Mouse (Mus musculus): ENCODE results near the gene Maats1. TPM values are rescaled to one million over a fixed set of nuclear protein-coding genes. Genes with fewer than 3 reads are reported as not detected.

Maats1 gene
- total RNA-seq (2021) (not detected), polyA plus RNA-seq (2012; rRNA removed) (0.20 TPM in 1 of 2 replicates, not detected in the other)
- long read RNA-seq: 0 reads

- Histone ChIP-seq H3K27ac (no peak within 1 kb of the TSS; the same call in 1 of the 2 replicates), H3K79me2 (replicated peaks; ENCODE audit: control insufficient read depth, insufficient read depth, low read length) (no peaks in the 10 kb centered on the region), H3K4me3 (no peak within 1 kb of the TSS), H3K4me1 (ENCODE audit: control insufficient read depth, insufficient read depth, low read length) (peaks cover 2% of the 10 kb centered on the region), H3K9ac (ENCODE audit: low read depth, low read length) (no peak within 1 kb of the TSS; the same call in 1 of the 2 replicates), H3K27me3 (ENCODE audit: control insufficient read depth, insufficient read depth, low read length) (no peaks in the 10 kb centered on the region), H3K36me3 (ENCODE audit: control insufficient read depth, insufficient read depth, low read length) (peaks cover 3% of the 10 kb centered on the region)
- 21% methylated on average over 30 of the region's 30 CpGs for WGBS
- DNase-seq: peak; percentile 78
- intact Hi-C loops (cut with DNase I): loop anchor here (10.0 kb wide), 1 partner anchor 247 kb away; no protein-coding TSS in a partner anchor
- no peak for TF ChIP-seq POLR2A (IDR thresholded peaks at IDR 0.05; ENCODE audit: insufficient read depth, low read depth, low read length)
- no peak for TF ChIP-seq CTCF (IDR thresholded peaks at IDR 0.05)
- no peak for TF ChIP-seq EP300 (IDR thresholded peaks at IDR 0.05; ENCODE audit: insufficient read depth, low read depth, low read length)
These were observed at the start of gene Maats1 for GRCm38 (mm10) chr16:38341396-38342324. TSS of gene Maats1 (minus strand) at chr16:38342143.

DNA sequence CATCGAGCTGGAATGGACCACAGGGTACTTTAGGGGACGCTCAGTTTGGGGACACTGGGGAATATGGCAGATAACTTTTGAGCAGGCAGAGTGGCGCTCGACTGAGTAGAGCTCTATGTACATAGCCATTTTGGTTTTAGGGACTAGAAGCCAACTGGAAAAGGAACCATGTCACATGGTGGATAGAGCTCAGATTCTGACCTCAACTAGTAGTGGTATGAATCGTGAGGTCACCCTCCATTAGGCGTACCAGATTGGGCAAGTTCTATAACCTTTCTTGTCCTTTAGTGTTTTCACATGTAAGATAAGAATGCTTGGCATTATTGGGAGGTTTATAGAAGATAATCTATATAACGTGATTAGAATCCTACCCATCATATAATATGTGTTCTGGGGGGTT, 48.4 kb upstream of the Maats1 start:
- peaks cover 4% of the 10 kb centered on the region for H3K4me1 ChIP-seq (ENCODE audit: control insufficient read depth, insufficient read depth, low read length)
- H3K4me3 ChIP-seq: no peak overlapping the region
- TF ChIP-seq CTCF (IDR thresholded peaks at IDR 0.05) (no peak), EP300 (IDR thresholded peaks at IDR 0.05; ENCODE audit: insufficient read depth, low read depth, low read length) (no peak), POLR2A (IDR thresholded peaks at IDR 0.05; ENCODE audit: insufficient read depth, low read depth, low read length) (no peak)
- no peaks in the 10 kb centered on the region for H3K27me3 ChIP-seq (ENCODE audit: control insufficient read depth, insufficient read depth, low read length)
- no peak overlapping the region for H3K9ac ChIP-seq (ENCODE audit: low read depth, low read length)
- DNase-seq: no peak
- no peaks in the 10 kb centered on the region for H3K36me3 ChIP-seq (ENCODE audit: control insufficient read depth, insufficient read depth, low read length)
- intact Hi-C loops (cut with DNase I): loop anchor here (5.0 kb wide), 2 partner anchors 42 to 43 kb away; partner anchors contain the start of genes Cox17, Gm21987 and Pla1a
- no peaks in the 10 kb centered on the region for H3K79me2 ChIP-seq (replicated peaks; ENCODE audit: control insufficient read depth, insufficient read depth, low read length)
- H3K27ac ChIP-seq: no peak overlapping the region
- 90% methylated on average over 7 of the region's 7 CpGs for WGBS

GRCm38 (mm10) chr16:38389284-38389893, 47.4 kb upstream of the Maats1 start:
- no peak overlapping the region for H3K4me3 ChIP-seq
- intact Hi-C loops (cut with DNase I): no loop called here
- no peak overlapping the region for H3K27ac ChIP-seq
- 77% methylated on average over 8 of the region's 8 CpGs for WGBS
- no peaks in the 10 kb centered on the region for H3K36me3 ChIP-seq (ENCODE audit: control insufficient read depth, insufficient read depth, low read length)
- H3K79me2 ChIP-seq (replicated peaks; ENCODE audit: control insufficient read depth, insufficient read depth, low read length): no peaks in the 10 kb centered on the region
- TF ChIP-seq CTCF (IDR thresholded peaks at IDR 0.05) (no peak), EP300 (IDR thresholded peaks at IDR 0.05; ENCODE audit: insufficient read depth, low read depth, low read length) (no peak), POLR2A (IDR thresholded peaks at IDR 0.05; ENCODE audit: insufficient read depth, low read depth, low read length) (no peak)
- H3K9ac ChIP-seq (ENCODE audit: low read depth, low read length): no peak overlapping the region
- DNase-seq: no peak
- no peaks in the 10 kb centered on the region for H3K27me3 ChIP-seq (ENCODE audit: control insufficient read depth, insufficient read depth, low read length)
- peaks cover 4% of the 10 kb centered on the region for H3K4me1 ChIP-seq (ENCODE audit: control insufficient read depth, insufficient read depth, low read length)

DNA sequence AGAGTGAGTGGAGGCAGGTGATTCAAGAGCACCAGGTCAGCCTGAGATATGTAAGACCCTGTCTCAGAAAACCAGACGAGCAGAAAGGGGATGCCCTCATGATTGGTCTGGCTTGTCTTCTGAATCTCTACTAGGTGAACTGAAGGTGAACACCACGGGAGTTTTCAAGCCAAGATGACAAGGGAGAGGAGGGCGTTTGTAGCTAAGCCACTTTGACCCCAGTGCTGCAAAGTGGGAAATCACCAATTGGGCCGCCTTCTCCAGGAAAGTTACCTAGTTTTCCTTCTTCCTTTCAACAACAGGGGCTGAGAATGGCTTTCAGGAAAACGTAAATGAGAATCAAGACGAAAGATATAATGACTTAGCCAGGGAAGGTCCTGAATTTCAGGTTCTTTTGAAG, 46.8 kb upstream of the Maats1 start:
- Histone ChIP-seq H3K27ac (no peak overlapping the region), H3K4me3 (no peak overlapping the region), H3K9ac (ENCODE audit: low read depth, low read length) (no peak overlapping the region), H3K27me3 (ENCODE audit: control insufficient read depth, insufficient read depth, low read length) (no peaks in the 10 kb centered on the region), H3K36me3 (ENCODE audit: control insufficient read depth, insufficient read depth, low read length) (no peaks in the 10 kb centered on the region), H3K4me1 (ENCODE audit: control insufficient read depth, insufficient read depth, low read length) (peaks cover 2% of the 10 kb centered on the region), H3K79me2 (replicated peaks; ENCODE audit: control insufficient read depth, insufficient read depth, low read length) (no peaks in the 10 kb centered on the region)
- intact Hi-C loops (cut with DNase I): no loop called here
- TF ChIP-seq EP300 (IDR thresholded peaks at IDR 0.05; ENCODE audit: insufficient read depth, low read depth, low read length) (no peak), CTCF (IDR thresholded peaks at IDR 0.05) (no peak), POLR2A (IDR thresholded peaks at IDR 0.05; ENCODE audit: insufficient read depth, low read depth, low read length) (no peak)
- no peak for DNase-seq
- WGBS: 75% methylated on average over 6 of the region's 6 CpGs

DNA sequence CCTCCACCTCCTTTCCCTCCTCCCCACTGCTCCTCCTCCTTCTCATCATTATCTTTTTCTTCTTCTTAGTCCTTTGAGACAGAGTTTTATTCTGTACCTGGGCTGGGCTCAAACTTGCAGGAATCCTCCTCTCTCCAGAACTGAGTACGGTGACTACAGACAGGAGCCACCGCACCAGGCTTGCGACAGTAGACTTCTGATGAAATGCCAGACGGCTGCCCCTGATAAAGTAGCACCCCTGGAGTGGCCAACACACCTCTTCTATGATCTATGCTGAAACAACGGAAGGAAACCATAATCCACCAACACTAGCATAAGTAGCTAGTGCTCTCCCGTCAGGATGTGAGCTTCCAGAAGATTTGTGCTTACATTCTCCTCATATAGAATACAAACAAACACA, 45.4 kb upstream of the Maats1 start:
- H3K9ac ChIP-seq (ENCODE audit: low read depth, low read length): no peak overlapping the region
- DNase-seq: no peak
- no peaks in the 10 kb centered on the region for H3K4me1 ChIP-seq (ENCODE audit: control insufficient read depth, insufficient read depth, low read length)
- TF ChIP-seq CTCF (IDR thresholded peaks at IDR 0.05): no peak
- TF ChIP-seq POLR2A (IDR thresholded peaks at IDR 0.05; ENCODE audit: insufficient read depth, low read depth, low read length): no peak
- no peaks in the 10 kb centered on the region for H3K27me3 ChIP-seq (ENCODE audit: control insufficient read depth, insufficient read depth, low read length)
- no peaks in the 10 kb centered on the region for H3K36me3 ChIP-seq (ENCODE audit: control insufficient read depth, insufficient read depth, low read length)
- H3K27ac ChIP-seq: no peak overlapping the region
- 84% methylated on average over 6 of the region's 6 CpGs for WGBS
- intact Hi-C loops (cut with DNase I): no loop called here
- no peaks in the 10 kb centered on the region for H3K79me2 ChIP-seq (replicated peaks; ENCODE audit: control insufficient read depth, insufficient read depth, low read length)
- no peak overlapping the region for H3K4me3 ChIP-seq

- DNase-seq: no peak
- no peaks in the 10 kb centered on the region for H3K36me3 ChIP-seq (ENCODE audit: control insufficient read depth, insufficient read depth, low read length)
- TF ChIP-seq POLR2A (IDR thresholded peaks at IDR 0.05; ENCODE audit: insufficient read depth, low read depth, low read length): no peak
- TF ChIP-seq EP300 (IDR thresholded peaks at IDR 0.05; ENCODE audit: insufficient read depth, low read depth, low read length): no peak
- TF ChIP-seq CTCF (IDR thresholded peaks at IDR 0.05): no peak
- intact Hi-C loops (cut with DNase I): no loop called here
- H3K27me3 ChIP-seq (ENCODE audit: control insufficient read depth, insufficient read depth, low read length): no peaks in the 10 kb centered on the region
- no peak overlapping the region for H3K9ac ChIP-seq (ENCODE audit: low read depth, low read length)
- H3K4me3 ChIP-seq: no peak overlapping the region
- H3K4me1 ChIP-seq (ENCODE audit: control insufficient read depth, insufficient read depth, low read length): no peaks in the 10 kb centered on the region
- H3K79me2 ChIP-seq (replicated peaks; ENCODE audit: control insufficient read depth, insufficient read depth, low read length): no peaks in the 10 kb centered on the region
- WGBS: 89% methylated on average over 4 of the region's 4 CpGs
- no peak overlapping the region for H3K27ac ChIP-seq
These were observed 43.8 kb upstream of the Maats1 start for GRCm38 (mm10) chr16:38385700-38386099.
